Mouse (Mus musculus) cerebellum, postnatal 25 days (tissue): ENCODE measurements around the gene 2210017I01Rik.

Source experiments
- DNase-seq, 2 experiments: peaks; one replicate each; pipeline ENCODE4 v3.0.0; 2021; ENCODE audit warnings: mixed read lengths in 2 of 2

The 2210017I01Rik gene

DNA sequence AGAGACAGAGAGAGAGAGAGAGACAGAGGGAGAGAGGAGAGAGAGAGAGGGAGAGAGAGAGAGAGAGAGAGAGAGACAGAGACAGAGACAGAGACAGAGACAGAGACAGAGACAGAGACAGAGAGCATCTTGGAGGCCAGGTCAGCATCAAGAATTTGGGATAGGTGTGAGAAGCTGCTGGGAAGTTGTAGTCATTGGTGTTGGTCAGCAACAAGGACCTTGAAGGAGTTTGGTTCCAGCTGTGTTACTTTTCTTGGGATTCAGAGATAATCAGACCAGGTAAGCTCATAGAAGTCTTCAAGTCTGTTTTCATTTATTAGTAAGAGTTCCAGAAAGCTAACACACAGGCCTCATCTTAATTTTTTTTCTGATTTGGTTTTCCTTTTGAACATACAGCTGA lies at the start of gene 2210017I01Rik:
2210017I01Rik (minus strand) TSS at position 101 of the 400 bp plus-strand sequence.
- no peak for DNase-seq

GRCm38 (mm10) chr3:92656826-92657225 lies 49.5 kb upstream of the 2210017I01Rik start, which contains the start of gene Lce1b:
Lce1b (minus strand) TSS chr3:92656926.
- DNase-seq, result no peak

DNA sequence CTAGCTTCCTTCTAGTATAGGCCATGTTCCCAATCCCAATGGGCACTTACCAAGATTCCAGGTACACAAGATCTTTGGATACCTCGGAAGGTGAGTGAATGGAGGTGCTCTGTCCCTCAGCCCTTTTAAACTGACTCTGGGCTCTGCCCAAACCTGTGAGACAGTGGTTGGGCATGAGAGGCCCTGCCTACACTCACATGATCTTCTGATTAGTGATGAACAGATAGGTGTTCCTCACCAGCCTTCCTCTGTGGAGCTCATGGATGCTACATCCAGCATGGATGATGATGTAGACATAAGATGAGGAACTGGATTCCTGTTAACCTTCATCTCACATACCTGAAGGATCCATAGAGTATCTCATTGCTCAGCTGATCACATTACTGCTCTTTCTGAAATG lies 40.9 kb upstream of the 2210017I01Rik start, which contains the start of gene Lce1a1:
Lce1a1 (minus strand) TSS at position 101 of the 400 bp plus-strand sequence.
- no peak for DNase-seq

GRCm38 (mm10) chr3:92639854-92640253 lies 32.6 kb upstream of the 2210017I01Rik start:
- DNase-seq, result no peak

GRCm38 (mm10) chr3:92638653-92638991 lies 31.3 kb upstream of the 2210017I01Rik start:
- DNase-seq, result no peak

- DNase-seq, result no peak
Observed at GRCm38 (mm10) chr3:92637745-92638652, 30.7 kb upstream of the 2210017I01Rik start.

DNA sequence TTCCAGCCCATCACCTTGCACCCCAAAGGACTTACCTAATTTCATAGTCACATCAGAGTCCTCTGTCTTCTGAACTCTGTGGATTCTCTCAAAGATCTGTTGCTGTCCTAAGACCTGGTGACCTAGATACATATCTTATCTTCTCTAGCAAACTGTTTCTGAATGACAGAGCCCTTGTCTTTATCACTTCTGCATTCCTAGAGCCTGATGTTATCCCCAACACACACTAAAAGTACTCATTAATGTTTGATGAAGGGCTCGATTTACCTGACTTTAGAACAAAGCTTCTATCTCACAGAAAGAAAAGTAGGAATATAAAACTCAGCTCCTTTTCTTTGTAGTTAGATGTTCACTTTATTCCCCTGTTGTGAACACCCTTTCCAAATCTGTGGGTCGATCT lies 14.3 kb upstream of the 2210017I01Rik start, which contains the start of gene Lce6a:
Lce6a (minus strand) TSS at position 101 of the 400 bp plus-strand sequence.
- DNase-seq, result no peak

GRCm38 (mm10) chr3:92609804-92610203 lies 2.5 kb upstream of the 2210017I01Rik start:
- DNase-seq, result no peak

GRCm38 (mm10) chr3:92602169-92602568 lies 5.1 kb downstream of the 2210017I01Rik start:
- no peak for DNase-seq

DNA sequence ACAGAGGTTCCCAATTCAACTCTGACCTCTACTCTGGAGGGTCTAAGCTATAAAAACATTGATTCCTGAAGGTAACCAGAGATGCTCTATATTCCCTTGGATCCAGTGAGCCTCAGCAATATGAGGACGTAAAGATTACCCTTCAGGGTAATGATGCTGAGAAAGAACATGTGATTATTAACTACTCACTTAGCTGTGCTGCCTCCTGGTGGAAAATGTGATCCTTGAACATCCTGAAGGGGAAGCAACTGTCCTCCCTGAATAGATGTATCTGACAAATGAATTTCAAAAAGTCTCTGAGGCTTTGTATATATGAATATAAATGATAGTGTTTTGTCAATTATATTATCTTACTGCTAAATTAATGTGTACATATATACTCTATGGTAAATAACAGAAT lies 6.8 kb downstream of the 2210017I01Rik start:
- no peak for DNase-seq

GRCm38 (mm10) chr3:92599973-92600372 lies 7.3 kb downstream of the 2210017I01Rik start:
- no peak for DNase-seq

DNA sequence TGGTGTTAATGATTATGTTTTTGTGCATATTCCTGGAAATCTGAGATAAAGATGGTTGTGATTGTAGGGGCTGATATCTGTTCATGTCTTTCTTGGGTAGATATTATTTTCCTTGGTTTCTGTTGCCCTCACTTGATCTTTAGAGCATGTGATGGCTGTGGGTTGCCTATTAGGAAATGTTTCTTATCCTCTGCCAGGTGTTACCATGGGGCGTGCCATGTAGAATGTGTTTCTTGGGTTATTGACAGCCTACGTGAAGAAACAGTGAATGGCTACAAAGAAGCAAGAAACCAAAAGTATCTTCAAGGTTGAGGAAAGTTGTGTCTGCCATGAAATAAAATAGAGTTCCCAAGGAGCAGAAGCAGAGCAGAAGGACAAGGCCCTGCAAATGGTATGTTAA lies 8.9 kb downstream of the 2210017I01Rik start:
- no peak for DNase-seq

- no peak for DNase-seq
Observed at GRCm38 (mm10) chr3:92588858-92589257, 18.4 kb downstream of the 2210017I01Rik start, which contains the start of gene Smcp. Smcp (minus strand) TSS chr3:92588997.

GRCm38 (mm10) chr3:92587190-92587589 lies 20.1 kb downstream of the 2210017I01Rik start:
- DNase-seq, result no peak

GRCm38 (mm10) chr3:92585055-92585454 lies 22.2 kb downstream of the 2210017I01Rik start:
- no peak for DNase-seq

DNA sequence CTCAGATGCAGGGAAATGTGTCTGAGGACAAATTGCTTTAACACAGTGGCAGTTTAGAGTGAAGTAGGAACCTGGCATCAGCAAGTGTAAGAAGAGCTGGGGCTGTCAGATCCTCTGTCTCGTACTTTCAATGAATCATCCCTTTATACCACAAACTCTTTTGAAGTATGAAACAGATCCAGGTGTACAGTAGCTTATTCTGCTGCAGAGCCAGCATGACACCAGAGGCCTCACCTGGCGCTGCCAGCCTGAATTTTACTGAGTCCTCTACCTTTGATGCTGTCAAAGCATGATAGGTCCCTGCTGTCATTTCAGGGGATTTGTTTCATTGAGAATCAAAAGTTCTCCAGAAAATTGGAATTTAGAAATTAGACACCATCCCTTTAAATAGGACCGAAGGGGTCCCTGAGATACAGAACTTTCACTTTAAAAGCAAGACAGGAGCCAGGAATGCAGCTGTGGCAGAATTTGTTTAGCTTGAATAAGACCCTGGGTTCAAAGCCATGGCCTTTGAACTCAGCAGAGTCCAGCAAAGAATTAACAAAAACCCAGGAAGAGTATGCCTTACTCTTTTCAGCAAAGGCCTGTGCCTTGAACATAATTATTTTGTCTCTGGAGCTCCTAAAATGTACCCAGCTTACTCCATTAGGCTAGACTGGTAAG lies 24.0 kb downstream of the 2210017I01Rik start:
- no peak for DNase-seq

- no peak for DNase-seq
Observed at GRCm38 (mm10) chr3:92579508-92579907, 27.8 kb downstream of the 2210017I01Rik start.

DNA sequence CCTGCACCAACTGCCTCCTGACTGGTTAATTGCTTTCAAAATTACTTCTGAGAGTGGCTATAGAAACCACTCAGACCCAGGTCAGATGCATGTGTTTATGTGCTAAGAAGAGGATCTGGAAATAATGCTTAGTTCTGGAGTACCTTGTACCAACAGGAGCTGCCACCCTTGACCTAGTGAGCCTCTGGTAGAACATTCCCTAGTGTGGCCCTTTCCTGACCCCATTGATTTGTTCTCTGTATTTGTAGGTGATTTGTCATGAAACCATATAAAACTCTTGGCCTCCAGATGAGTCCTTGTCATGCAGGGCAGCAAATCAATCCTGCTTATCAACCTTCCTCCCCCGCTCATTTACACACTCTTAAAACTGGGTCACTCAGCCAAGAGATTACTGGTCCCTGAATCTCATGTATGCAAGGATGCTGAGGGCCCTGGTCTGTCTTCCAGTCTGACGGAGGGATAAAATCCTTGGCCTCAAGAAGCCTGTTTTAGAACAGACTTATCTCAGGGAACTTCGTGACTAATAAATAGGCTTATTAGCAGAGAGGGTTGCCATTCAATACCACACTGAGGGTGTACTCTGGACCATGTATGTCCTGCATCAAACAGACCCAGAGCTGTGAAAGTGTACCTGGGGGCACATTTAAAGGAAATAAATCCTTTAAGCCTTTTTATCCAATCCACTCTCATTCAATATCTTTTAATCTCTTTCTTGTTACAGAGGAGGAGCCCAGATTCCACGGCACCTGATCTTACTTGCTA lies 28.5 kb downstream of the 2210017I01Rik start:
- no peak for DNase-seq

GRCm38 (mm10) chr3:92573449-92574041 lies 33.7 kb downstream of the 2210017I01Rik start, which contains the start of gene Ivl:
Ivl (minus strand) TSS chr3:92573735.
- no peak for DNase-seq

GRCm38 (mm10) chr3:92572514-92573155 lies 34.7 kb downstream of the 2210017I01Rik start:
- no peak for DNase-seq

DNA sequence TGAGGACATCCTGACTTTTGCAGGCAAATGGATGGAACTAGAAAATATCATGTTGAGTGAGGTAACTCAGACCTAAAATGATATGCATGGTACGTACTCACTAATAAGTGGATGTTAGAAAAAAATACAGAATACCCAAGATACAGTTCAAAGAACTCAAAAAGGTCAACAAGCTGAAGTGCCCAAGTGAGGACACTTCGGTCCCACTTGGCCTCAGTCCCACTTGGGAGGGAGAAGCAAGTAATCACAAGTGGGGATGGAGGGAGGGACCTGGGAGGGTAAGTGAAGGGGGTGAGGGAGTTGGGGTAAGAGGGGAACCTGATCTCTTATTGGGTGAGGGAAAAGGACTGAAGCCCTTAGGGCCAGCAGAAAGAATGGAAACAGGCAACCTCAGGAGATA lies 38.5 kb downstream of the 2210017I01Rik start:
- DNase-seq, result no peak

- DNase-seq, result no peak
Observed at GRCm38 (mm10) chr3:92565418-92565817, 41.9 kb downstream of the 2210017I01Rik start.
